Mouse (Mus musculus): ENCODE data around the gene Runx2. TPM values are rescaled to one million over a fixed set of nuclear protein-coding genes. Genes with fewer than 3 reads are reported as not detected.

Gene Runx2
- polyA plus RNA-seq, 1 experiment from 2014 or later: 0.52 TPM

GRCm38 (mm10) chr17:44456696-44457095 lies 357.9 kb downstream of the Runx2 start:
- Histone ChIP-seq H3K36me3 (no peaks in the 10 kb centered on the region), H3K4me2 (replicated peaks) (no peak overlapping the region), H3K4me1 (no peaks in the 10 kb centered on the region), H3K27ac (no peak overlapping the region), H3K9me3 (no peaks in the 10 kb centered on the region), H3K4me3 (no peak overlapping the region), H3K9ac (no peak overlapping the region), H3K27me3 (replicated peaks) (no peaks in the 10 kb centered on the region)
- WGBS: 79% methylated on average over 3 of the region's 3 CpGs
- no peak for ATAC-seq (ENCODE audit: low FRiP score, low read depth)

- no peaks in the 10 kb centered on the region for H3K27me3 ChIP-seq (replicated peaks)
- H3K36me3 ChIP-seq: no peaks in the 10 kb centered on the region
- WGBS: 40% methylated on average over 12 of the region's 12 CpGs
- H3K9me3 ChIP-seq: no peaks in the 10 kb centered on the region
- no peak overlapping the region for H3K27ac ChIP-seq
- H3K9ac ChIP-seq: no peak overlapping the region
- no peaks in the 10 kb centered on the region for H3K4me1 ChIP-seq
- ATAC-seq (ENCODE audit: low FRiP score, low read depth): no peak; the same call in 1 of the 2 replicates
- H3K4me3 ChIP-seq: no peak overlapping the region
- H3K4me2 ChIP-seq (replicated peaks): no peak overlapping the region; the same call in 1 of the 2 replicates
Observed at GRCm38 (mm10) chr17:44455681-44456600, 358.7 kb downstream of the Runx2 start.

- WGBS: 66% methylated on average over 9 of the region's 9 CpGs
- H3K36me3 ChIP-seq: no peaks in the 10 kb centered on the region
Observed at GRCm38 (mm10) chr17:44449915-44450471, 364.6 kb downstream of the Runx2 start.

More at GRCm38 (mm10) chr17:44449915-44450471, 364.6 kb downstream of the Runx2 start:
- Histone ChIP-seq H3K9me3 (no peaks in the 10 kb centered on the region), H3K27me3 (replicated peaks) (no peaks in the 10 kb centered on the region), H3K27ac (no peak overlapping the region), H3K9ac (no peak overlapping the region), H3K4me1 (no peaks in the 10 kb centered on the region), H3K4me3 (no peak overlapping the region), H3K4me2 (replicated peaks) (no peak overlapping the region)
- ATAC-seq (ENCODE audit: low FRiP score, low read depth): no peak

Other genes starting within 250 kb of the Runx2 start
- 20.7 and 20.9 TPM in 2 replicates for gene Supt3, start 37.6 kb downstream of the Runx2 start, polyA plus RNA-seq (2016; fragmentation: Nextera tagmentation; extraction: Ambion mirVana)